Mouse (Mus musculus): Measurements from ENCODE around the gene 4930404H24Rik. TPM values are rescaled to one million over a fixed set of nuclear protein-coding genes. Genes with fewer than 3 reads are reported as not detected.

The 4930404H24Rik gene
- polyA plus RNA-seq, 1 experiment from 2014 or later = not detected

- no peak overlapping the region for H3K4me2 ChIP-seq (ENCODE audit: low read length)
- 79% methylated on average over 14 of the region's 14 CpGs for WGBS
- peaks cover 31% of the 10 kb centered on the region for H3K4me1 ChIP-seq (ENCODE audit: control insufficient read depth, insufficient read depth, low read length)
- no peaks in the 10 kb centered on the region for H3K9me3 ChIP-seq (replicated peaks; ENCODE audit: control insufficient read depth, low read length, poor library complexity, severe bottlenecking)
- no peaks in the 10 kb centered on the region for H3K27me3 ChIP-seq (ENCODE audit: control insufficient read depth, insufficient read depth, low read depth, low read length)
- no peak for ATAC-seq
- H3K36me3 ChIP-seq (ENCODE audit: control insufficient read depth, insufficient read depth, low read length) = no peaks in the 10 kb centered on the region
- no peak overlapping the region for H3K9ac ChIP-seq (ENCODE audit: low read depth, low read length)
- no peak overlapping the region for H3K4me3 ChIP-seq (ENCODE audit: low read depth, low read length)
- no peak overlapping the region for H3K27ac ChIP-seq (ENCODE audit: low read length)
These were observed 20.1 kb downstream of the 4930404H24Rik start for GRCm38 (mm10) chr2:153512416-153513323.

- H3K4me2 ChIP-seq (ENCODE audit: low read length) = no peak overlapping the region
- H3K27me3 ChIP-seq (ENCODE audit: control insufficient read depth, insufficient read depth, low read depth, low read length) = no peaks in the 10 kb centered on the region
- no peaks in the 10 kb centered on the region for H3K36me3 ChIP-seq (ENCODE audit: control insufficient read depth, insufficient read depth, low read length)
- H3K4me3 ChIP-seq (ENCODE audit: low read depth, low read length) = no peak overlapping the region
- H3K4me1 ChIP-seq (ENCODE audit: control insufficient read depth, insufficient read depth, low read length) = peaks cover 20% of the 10 kb centered on the region
- H3K27ac ChIP-seq (ENCODE audit: low read length) = no peak overlapping the region
- no peaks in the 10 kb centered on the region for H3K9me3 ChIP-seq (replicated peaks; ENCODE audit: control insufficient read depth, low read length, poor library complexity, severe bottlenecking)
- 86% methylated on average over 3 of the region's 3 CpGs for WGBS
- H3K9ac ChIP-seq (ENCODE audit: low read depth, low read length) = no peak overlapping the region
- ATAC-seq = no peak
These were observed 21.4 kb downstream of the 4930404H24Rik start for GRCm38 (mm10) chr2:153513983-153514382.

- H3K9ac ChIP-seq (ENCODE audit: low read depth, low read length) = no peak overlapping the region
- no peaks in the 10 kb centered on the region for H3K27me3 ChIP-seq (ENCODE audit: control insufficient read depth, insufficient read depth, low read depth, low read length)
- no peaks in the 10 kb centered on the region for H3K36me3 ChIP-seq (ENCODE audit: control insufficient read depth, insufficient read depth, low read length)
- no peak for ATAC-seq
- H3K4me3 ChIP-seq (ENCODE audit: low read depth, low read length) = no peak overlapping the region
- no peak overlapping the region for H3K27ac ChIP-seq (ENCODE audit: low read length)
- no peaks in the 10 kb centered on the region for H3K9me3 ChIP-seq (replicated peaks; ENCODE audit: control insufficient read depth, low read length, poor library complexity, severe bottlenecking)
- H3K4me1 ChIP-seq (ENCODE audit: control insufficient read depth, insufficient read depth, low read length) = peaks cover 12% of the 10 kb centered on the region
- H3K4me2 ChIP-seq (ENCODE audit: low read length) = no peak overlapping the region
- 82% methylated on average over 14 of the region's 14 CpGs for WGBS
These were observed 22.1 kb downstream of the 4930404H24Rik start for GRCm38 (mm10) chr2:153514497-153515380.

- WGBS = 85% methylated on average over 6 of the region's 6 CpGs
- peaks cover 10% of the 10 kb centered on the region for H3K4me1 ChIP-seq (ENCODE audit: control insufficient read depth, insufficient read depth, low read length)
These were observed 23.0 kb downstream of the 4930404H24Rik start for GRCm38 (mm10) chr2:153515582-153515981.

GRCm38 (mm10) chr2:153516961-153517360 is 24.4 kb downstream of the 4930404H24Rik start:
- Histone ChIP-seq H3K27me3 (ENCODE audit: control insufficient read depth, insufficient read depth, low read depth, low read length) (no peaks in the 10 kb centered on the region), H3K9me3 (replicated peaks; ENCODE audit: control insufficient read depth, low read length, poor library complexity, severe bottlenecking) (no peaks in the 10 kb centered on the region), H3K27ac (ENCODE audit: low read length) (no peak overlapping the region), H3K9ac (ENCODE audit: low read depth, low read length) (no peak overlapping the region), H3K4me1 (ENCODE audit: control insufficient read depth, insufficient read depth, low read length) (peaks cover 6% of the 10 kb centered on the region), H3K4me2 (ENCODE audit: low read length) (no peak overlapping the region), H3K36me3 (ENCODE audit: control insufficient read depth, insufficient read depth, low read length) (no peaks in the 10 kb centered on the region), H3K4me3 (ENCODE audit: low read depth, low read length) (no peak overlapping the region)
- WGBS = 50% methylated on average over 4 of the region's 4 CpGs
- no peak for ATAC-seq

More at GRCm38 (mm10) chr2:153515582-153515981, 23.0 kb downstream of the 4930404H24Rik start:
- Histone ChIP-seq H3K9me3 (replicated peaks; ENCODE audit: control insufficient read depth, low read length, poor library complexity, severe bottlenecking) (no peaks in the 10 kb centered on the region), H3K9ac (ENCODE audit: low read depth, low read length) (no peak overlapping the region), H3K4me3 (ENCODE audit: low read depth, low read length) (no peak overlapping the region), H3K4me2 (ENCODE audit: low read length) (no peak overlapping the region), H3K27ac (ENCODE audit: low read length) (no peak overlapping the region), H3K27me3 (ENCODE audit: control insufficient read depth, insufficient read depth, low read depth, low read length) (no peaks in the 10 kb centered on the region), H3K36me3 (ENCODE audit: control insufficient read depth, insufficient read depth, low read length) (no peaks in the 10 kb centered on the region)
- ATAC-seq = no peak

GRCm38 (mm10) chr2:153520057-153520456 is 27.5 kb downstream of the 4930404H24Rik start:
- Histone ChIP-seq H3K4me2 (ENCODE audit: low read length) (no peak overlapping the region), H3K4me1 (ENCODE audit: control insufficient read depth, insufficient read depth, low read length) (peaks cover 20% of the 10 kb centered on the region), H3K4me3 (ENCODE audit: low read depth, low read length) (no peak overlapping the region), H3K27me3 (ENCODE audit: control insufficient read depth, insufficient read depth, low read depth, low read length) (no peaks in the 10 kb centered on the region), H3K27ac (ENCODE audit: low read length) (no peak overlapping the region), H3K9ac (ENCODE audit: low read depth, low read length) (no peak overlapping the region), H3K36me3 (ENCODE audit: control insufficient read depth, insufficient read depth, low read length) (no peaks in the 10 kb centered on the region), H3K9me3 (replicated peaks; ENCODE audit: control insufficient read depth, low read length, poor library complexity, severe bottlenecking) (no peaks in the 10 kb centered on the region)
- ATAC-seq = no peak
- 75% methylated on average over 9 of the region's 9 CpGs for WGBS

GRCm38 (mm10) chr2:153522270-153522669 is 29.7 kb downstream of the 4930404H24Rik start:
- H3K9me3 ChIP-seq (replicated peaks; ENCODE audit: control insufficient read depth, low read length, poor library complexity, severe bottlenecking) = no peaks in the 10 kb centered on the region
- H3K4me1 ChIP-seq (ENCODE audit: control insufficient read depth, insufficient read depth, low read length) = peaks cover 36% of the 10 kb centered on the region
- no peak overlapping the region for H3K27ac ChIP-seq (ENCODE audit: low read length)
- no peaks in the 10 kb centered on the region for H3K36me3 ChIP-seq (ENCODE audit: control insufficient read depth, insufficient read depth, low read length)
- no peak overlapping the region for H3K4me3 ChIP-seq (ENCODE audit: low read depth, low read length)
- no peak overlapping the region for H3K4me2 ChIP-seq (ENCODE audit: low read length)
- 28% methylated on average over 4 of the region's 4 CpGs for WGBS
- no peaks in the 10 kb centered on the region for H3K27me3 ChIP-seq (ENCODE audit: control insufficient read depth, insufficient read depth, low read depth, low read length)
- no peak overlapping the region for H3K9ac ChIP-seq (ENCODE audit: low read depth, low read length)
- no peak for ATAC-seq

GRCm38 (mm10) chr2:153523143-153523542 is 30.6 kb downstream of the 4930404H24Rik start:
- 75% methylated on average over 9 of the region's 9 CpGs for WGBS
- H3K36me3 ChIP-seq (ENCODE audit: control insufficient read depth, insufficient read depth, low read length) = no peaks in the 10 kb centered on the region
- H3K9ac ChIP-seq (ENCODE audit: low read depth, low read length) = no peak overlapping the region
- ATAC-seq = no peak
- H3K27me3 ChIP-seq (ENCODE audit: control insufficient read depth, insufficient read depth, low read depth, low read length) = no peaks in the 10 kb centered on the region
- no peak overlapping the region for H3K27ac ChIP-seq (ENCODE audit: low read length)
- H3K9me3 ChIP-seq (replicated peaks; ENCODE audit: control insufficient read depth, low read length, poor library complexity, severe bottlenecking) = no peaks in the 10 kb centered on the region
- peaks cover 40% of the 10 kb centered on the region for H3K4me1 ChIP-seq (ENCODE audit: control insufficient read depth, insufficient read depth, low read length)
- H3K4me3 ChIP-seq (ENCODE audit: low read depth, low read length) = no peak overlapping the region
- no peak overlapping the region for H3K4me2 ChIP-seq (ENCODE audit: low read length)
